Mouse (Mus musculus): ENCODE data around the gene Zfp385c. TPM values are rescaled to one million over a fixed set of nuclear protein-coding genes. Genes with fewer than 3 reads are reported as not detected.
"Not testable (repeated sequence)": the region's sequence is repeated elsewhere in the genome, so short reads cannot be mapped to it uniquely, and the experiment has no call there.

Zfp385c gene
- total RNA-seq, 1 experiment from 2014 or later = 0.76 TPM

DNA sequence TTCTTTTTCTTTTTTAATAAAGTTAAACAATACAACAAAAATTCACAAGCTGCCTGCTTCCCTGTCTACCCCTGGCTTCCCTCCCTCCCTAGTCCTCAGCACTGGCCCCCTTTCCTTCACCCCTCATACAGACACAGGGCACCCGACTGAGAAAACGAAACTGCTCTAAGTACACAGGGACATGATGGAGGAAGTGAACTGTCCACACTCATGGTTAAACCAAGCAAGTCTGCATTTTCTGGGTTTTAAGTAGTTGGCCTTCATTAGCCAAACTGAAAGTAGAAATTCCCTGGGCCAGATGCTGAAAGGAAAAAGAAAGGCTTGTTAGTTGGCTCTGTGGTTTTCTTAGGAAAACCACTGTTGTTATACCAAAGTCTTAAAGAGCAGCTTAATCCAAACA is 109.4 kb downstream of the Zfp385c start:
- ATAC-seq (replicated peaks; ENCODE audit: insufficient number of reproducible peaks, low FRiP score, low TSS enrichment, poor library complexity, severe bottlenecking) = no peak

DNA sequence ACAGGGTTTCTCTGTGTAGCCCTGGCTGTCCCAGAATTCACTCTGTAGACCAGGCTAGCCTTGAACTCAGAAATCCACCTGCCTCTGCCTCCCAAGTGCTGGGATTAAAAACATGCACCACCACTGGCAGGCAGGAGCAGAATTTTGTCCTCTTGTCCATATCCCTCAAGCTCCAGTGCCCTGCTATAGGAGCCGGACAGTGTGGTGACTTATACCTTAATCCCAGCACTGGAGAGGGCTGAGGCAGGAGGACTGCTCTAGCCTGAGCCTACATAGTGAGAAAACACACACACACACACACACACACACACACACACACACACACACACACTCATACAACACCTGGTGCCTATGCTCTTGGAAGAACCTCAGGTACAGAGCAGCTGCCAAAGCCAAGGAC is 109.8 kb downstream of the Zfp385c start:
- not testable (repeated sequence) for ATAC-seq (replicated peaks; ENCODE audit: insufficient number of reproducible peaks, low FRiP score, low TSS enrichment, poor library complexity, severe bottlenecking)

DNA sequence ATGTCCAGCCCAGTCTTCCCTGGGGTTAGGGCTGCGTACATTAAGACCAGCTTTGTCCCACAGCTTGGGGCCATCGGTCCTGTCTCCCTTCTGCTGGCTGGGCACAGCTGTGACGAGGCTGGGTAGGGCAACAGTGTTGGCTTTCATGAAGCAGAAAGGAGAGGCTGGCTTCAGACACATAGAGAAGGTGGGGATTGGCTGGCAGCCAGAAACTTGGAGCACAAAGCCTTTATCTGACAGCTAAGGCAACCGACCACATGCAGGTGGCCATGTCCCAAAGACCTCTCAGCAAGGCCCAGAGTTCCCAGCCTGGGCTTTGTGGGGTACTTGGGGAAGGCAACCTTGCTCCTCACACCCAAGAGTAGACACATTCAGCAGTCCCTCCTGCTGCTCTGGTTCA is 110.5 kb downstream of the Zfp385c start:
- no peak for ATAC-seq (replicated peaks; ENCODE audit: insufficient number of reproducible peaks, low FRiP score, low TSS enrichment, poor library complexity, severe bottlenecking)

DNA sequence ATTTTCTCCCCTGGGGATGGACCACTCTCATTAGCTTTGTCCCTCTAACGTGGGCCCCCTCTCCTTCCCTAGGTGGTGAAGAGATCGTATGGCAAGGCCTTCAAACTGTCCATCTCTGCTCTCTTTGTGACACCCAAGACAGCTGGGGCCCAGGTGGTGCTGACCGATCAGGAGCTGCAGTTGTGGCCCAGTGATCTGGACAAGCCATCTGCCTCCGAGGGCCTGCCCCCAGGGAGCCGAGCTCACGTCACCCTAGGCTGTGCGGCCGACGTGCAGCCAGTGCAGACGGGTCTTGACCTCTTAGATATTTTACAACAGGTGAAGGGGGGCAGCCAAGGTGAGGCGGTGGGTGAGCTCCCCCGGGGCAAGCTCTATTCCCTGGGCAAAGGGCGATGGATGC is 112.0 kb downstream of the Zfp385c start:
- ATAC-seq (replicated peaks; ENCODE audit: insufficient number of reproducible peaks, low FRiP score, low TSS enrichment, poor library complexity, severe bottlenecking) = no peak

DNA sequence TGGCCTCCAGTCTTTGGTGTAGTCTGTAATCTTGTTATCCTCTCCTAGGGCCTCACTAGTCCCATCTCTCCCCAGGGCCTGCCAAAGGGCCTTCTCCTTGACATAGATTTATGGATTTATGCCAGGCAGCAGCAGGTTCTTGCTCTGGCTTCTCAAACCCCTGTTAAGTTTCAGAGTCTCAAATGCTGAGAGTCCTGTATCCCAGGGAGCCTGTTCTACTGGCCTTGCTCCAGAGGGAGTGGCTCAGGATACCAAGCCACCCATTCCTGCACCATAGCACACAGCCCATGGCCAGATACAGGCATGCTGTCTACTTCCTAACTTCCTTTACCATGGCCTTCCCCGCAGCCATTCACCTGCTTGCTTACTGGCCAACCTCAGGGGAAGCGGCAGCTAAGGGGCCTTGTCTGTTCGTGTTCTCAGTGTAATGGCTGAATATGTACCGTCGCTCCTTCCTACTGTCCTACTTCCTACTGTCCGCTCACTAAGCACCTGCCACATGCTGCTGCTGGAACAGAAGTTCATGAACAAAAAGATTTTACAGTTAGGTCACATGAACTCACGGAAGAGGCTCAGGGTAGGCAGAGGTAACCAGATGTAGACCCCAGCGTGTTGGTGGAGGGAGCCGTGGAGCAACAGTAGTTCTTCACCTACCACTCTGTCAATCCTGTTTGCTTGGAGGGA is 113.0 kb downstream of the Zfp385c start:
- no peak for ATAC-seq (replicated peaks; ENCODE audit: insufficient number of reproducible peaks, low FRiP score, low TSS enrichment, poor library complexity, severe bottlenecking)

DNA sequence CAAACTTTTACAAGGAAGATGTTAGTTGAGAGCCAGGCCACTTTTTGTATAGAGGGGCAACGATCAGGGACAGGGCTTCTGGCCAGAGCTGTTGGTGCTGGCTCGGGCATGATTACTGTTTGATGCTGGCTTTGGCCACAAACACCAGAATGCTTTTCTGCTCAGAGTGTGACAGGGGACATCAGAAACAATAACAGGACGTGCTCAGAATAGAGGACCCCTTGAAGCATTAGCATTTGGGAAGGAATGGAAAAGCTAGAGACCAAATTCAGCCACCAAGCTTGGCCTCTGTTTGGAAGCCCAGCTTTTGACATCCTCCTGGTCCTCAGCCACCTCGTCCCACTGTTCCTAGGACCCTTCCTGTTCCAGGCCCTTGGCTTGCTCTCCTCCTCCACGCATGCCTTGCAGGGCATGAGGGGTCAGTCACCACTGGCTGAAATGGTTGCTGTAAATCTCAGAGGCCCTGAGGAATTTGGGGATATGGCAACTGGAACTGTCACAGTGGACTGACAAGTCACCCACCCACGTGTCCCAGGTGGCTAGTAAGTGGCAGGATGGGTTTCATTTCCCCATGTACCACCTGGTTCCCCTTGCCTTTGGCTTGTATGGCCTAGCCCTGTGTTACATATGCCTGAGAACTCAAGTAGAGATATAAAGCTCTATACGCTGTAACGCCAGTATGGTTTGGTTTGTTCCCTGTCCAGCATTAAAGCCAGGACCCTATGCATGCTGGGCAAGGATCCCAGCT is 114.2 kb downstream of the Zfp385c start:
- ATAC-seq (replicated peaks; ENCODE audit: insufficient number of reproducible peaks, low FRiP score, low TSS enrichment, poor library complexity, severe bottlenecking) = no peak

Other genes with a start within 250 kb of the Zfp385c start
- gene Klhl11, start 219.7 kb downstream of the Zfp385c start, total RNA-seq (2017) = 16.4 to 28.5 TPM (median 24.2 TPM) in 3 replicates
- gene Acly, start 164.5 kb downstream of the Zfp385c start, total RNA-seq (2017) = 104 to 134 TPM (median 105 TPM) in 3 replicates
- 4.4 TPM in 1 of 3 replicates, not detected in the others for gene Ttc25, start 146.8 kb downstream of the Zfp385c start, total RNA-seq (2017)
- 22.6 to 33.8 TPM (median 25.9 TPM) in 3 replicates for gene Cnp, start 117.6 kb downstream of the Zfp385c start, total RNA-seq (2017)
- gene Nkiras2, start 73.2 kb downstream of the Zfp385c start, total RNA-seq (2017) = 49.6 to 69.8 TPM (median 54.5 TPM) in 3 replicates
- gene Dnajc7, start 72.3 kb downstream of the Zfp385c start, total RNA-seq (2017) = 239 to 305 TPM (median 293 TPM) in 3 replicates
- 26.9 to 31.5 TPM (median 28.6 TPM) in 3 replicates for gene Dhx58, start 11.8 kb upstream of the Zfp385c start, total RNA-seq (2017)
- 6.1 to 9.9 TPM (median 7.1 TPM) in 3 replicates for gene Kat2a, start 20.0 kb upstream of the Zfp385c start, total RNA-seq (2017)
- not detected in 3 replicates for gene Hspb9, start 21.4 kb upstream of the Zfp385c start, total RNA-seq (2017)
- 163 to 176 TPM (median 171 TPM) in 3 replicates for gene Rab5c, start 45.8 kb upstream of the Zfp385c start, total RNA-seq (2017)
- gene Kcnh4, start 67.5 kb upstream of the Zfp385c start, total RNA-seq (2017) = not detected in 3 replicates
- not detected in 3 replicates for gene Hcrt, start 70.5 kb upstream of the Zfp385c start, total RNA-seq (2017)
- gene Ghdc, start 78.5 kb upstream of the Zfp385c start, total RNA-seq (2017) = 4.7 to 7.0 TPM (median 6.8 TPM) in 3 replicates
- 71.6 to 86.1 TPM (median 75.5 TPM) in 3 replicates for gene Stat5b, start 158.3 kb upstream of the Zfp385c start, total RNA-seq (2017)
- gene Stat5a, start 166.9 kb upstream of the Zfp385c start, total RNA-seq (2017) = 20.0 to 28.0 TPM (median 25.1 TPM) in 3 replicates
- gene Stat3, start 247.1 kb upstream of the Zfp385c start, total RNA-seq (2017) = 328 to 413 TPM (median 368 TPM) in 3 replicates

Measured in monocyte, adult 5-6 weeks (primary cell).